Mouse (Mus musculus) right cerebral cortex, adult 2 months (tissue): ENCODE measurements at regions not wholly inside any gene's neighbourhood (a gene's known extent, or its start where the extent isn't known, plus 50 kb on each side); places are given as distances from the start of the nearest gene placed in this dataset.

Experiments used
- DNase-seq, 2 experiments: peaks; one replicate each; pipeline ENCODE4 v3.0.0; 2021 to 2022; ENCODE audit warnings: low spot score in 2 of 2

DNA sequence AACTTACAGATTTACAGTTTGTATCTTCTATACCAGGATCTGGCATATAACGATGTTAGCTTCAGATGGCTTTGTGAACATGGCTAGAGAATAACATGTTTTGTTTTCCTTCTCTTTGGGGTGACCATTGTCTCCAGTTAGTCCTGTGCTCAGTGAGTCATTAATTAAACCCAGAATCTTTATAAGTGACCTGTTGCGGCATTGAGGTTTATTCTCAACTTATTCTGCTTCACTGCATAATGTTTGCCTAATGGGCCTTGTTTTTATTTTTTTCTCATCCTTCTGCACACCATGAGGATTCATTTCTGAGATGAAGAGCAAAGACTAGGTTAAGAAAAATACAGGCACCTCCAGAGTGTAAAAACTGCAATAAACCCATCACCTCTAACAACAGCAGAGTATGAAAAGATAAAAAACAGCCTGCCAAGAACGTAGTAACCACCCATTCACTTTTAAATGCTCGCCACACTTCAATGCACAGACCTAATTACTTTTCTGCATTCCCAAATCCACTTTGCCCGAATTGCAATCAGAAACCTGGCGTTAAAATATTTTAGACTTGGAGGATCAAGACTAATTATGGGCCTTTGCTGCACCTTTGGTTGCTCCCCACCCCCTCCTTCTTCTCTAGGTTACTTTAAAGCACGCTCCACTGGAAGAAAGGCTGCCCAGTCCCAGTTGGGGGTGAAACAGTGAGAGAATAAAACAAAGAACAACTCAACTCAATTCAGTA is 381.5 kb upstream of the Nr2f1 start:
- no peak for DNase-seq

DNA sequence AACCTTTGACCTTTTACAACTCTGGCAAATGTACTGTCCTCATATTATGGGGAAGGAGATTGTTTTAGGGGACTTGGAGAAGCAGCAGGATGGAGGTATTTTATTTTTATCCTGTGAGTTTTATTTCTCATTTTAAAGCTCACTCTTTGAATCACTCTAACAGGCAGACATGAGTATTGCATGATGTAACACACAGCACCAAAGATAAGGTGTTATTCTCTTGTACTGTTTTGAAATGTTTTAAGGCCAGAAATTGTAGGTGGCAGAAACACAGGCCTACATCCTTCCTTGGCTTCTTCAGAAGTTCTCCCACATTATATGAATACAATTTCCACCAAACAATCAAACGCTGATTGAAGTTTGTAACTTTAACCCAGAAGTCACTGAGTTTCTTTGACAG is 377.9 kb upstream of the Nr2f1 start:
- no peak for DNase-seq

GRCm38 (mm10) chr13:78576300-78577296 is 377.0 kb upstream of the Nr2f1 start:
- DNase-seq, result peak in 1 of 2 experiments; percentile 32

- DNase-seq, result no peak
Observed at GRCm38 (mm10) chr13:78571093-78571492, 371.5 kb upstream of the Nr2f1 start.

GRCm38 (mm10) chr13:78524446-78524937 is 324.9 kb upstream of the Nr2f1 start:
- DNase-seq, result no peak

GRCm38 (mm10) chr13:78520771-78521170 is 321.2 kb upstream of the Nr2f1 start:
- no peak for DNase-seq

GRCm38 (mm10) chr13:78520186-78520585 is 320.6 kb upstream of the Nr2f1 start:
- DNase-seq, result no peak

- DNase-seq, result no peak
Observed at GRCm38 (mm10) chr13:78500551-78500950, 301.0 kb upstream of the Nr2f1 start.

- no peak for DNase-seq
Observed at GRCm38 (mm10) chr13:78483760-78484357, 284.3 kb upstream of the Nr2f1 start.

DNA sequence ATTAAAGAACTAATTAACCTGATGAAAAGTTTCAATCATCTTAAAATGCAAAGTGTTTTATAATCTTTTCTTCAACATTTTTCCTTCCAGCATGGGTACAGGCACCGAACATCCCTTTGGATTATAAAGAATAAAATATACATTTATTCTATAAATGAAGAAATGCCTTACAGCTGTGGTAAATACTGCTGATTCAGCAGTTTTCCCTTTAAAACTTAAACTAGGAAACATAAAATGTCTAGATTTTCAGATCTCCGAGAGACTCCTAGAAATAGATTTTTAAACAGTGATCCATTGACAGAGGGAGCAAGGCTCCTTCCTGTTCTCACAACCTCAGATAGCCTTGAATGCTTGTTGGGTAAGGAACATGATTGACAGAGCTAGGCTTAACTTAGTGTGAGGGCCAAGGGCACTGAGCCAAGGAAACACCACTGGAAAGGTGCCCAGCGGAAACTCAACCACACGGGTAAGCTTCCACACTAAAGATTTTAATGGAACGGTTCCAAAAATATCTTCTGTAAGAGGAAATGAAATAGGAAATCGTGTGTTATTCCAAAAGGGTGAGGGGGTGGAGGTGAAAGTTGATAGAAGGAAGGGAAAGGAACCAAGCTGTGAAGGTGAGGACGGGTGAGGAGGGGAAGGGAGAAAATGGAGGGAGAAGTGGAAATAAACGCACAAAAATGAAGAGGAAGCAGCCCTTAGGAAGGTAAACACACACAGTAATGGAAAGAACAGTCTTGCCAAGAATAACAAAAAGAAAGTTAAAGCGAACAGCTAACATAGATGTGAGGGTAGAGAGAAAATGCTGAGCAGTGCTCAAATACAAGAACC is 283.6 kb upstream of the Nr2f1 start:
- peak in 1 of 2 experiments; percentile 8 for DNase-seq

GRCm38 (mm10) chr13:78451333-78452070 is 251.9 kb upstream of the Nr2f1 start:
- no peak for DNase-seq

DNA sequence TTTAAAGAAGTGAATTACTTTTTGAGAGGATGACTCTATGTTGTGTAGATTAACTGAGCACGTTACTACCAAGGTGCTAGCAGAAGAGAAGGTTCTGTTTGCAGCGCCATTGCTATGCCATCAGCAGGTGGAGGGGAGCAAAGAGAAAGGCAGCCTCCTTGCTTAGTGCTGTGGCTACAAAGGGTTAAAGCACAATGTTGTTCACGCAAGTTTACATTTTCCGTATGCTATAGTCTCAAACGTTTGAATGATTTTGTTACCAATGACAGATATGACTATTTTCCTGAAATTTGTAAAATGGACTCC is 247.1 kb upstream of the Nr2f1 start:
- no peak for DNase-seq

- DNase-seq, result no peak
Observed at GRCm38 (mm10) chr13:78445891-78446725, 246.6 kb upstream of the Nr2f1 start.

GRCm38 (mm10) chr13:78444691-78445349 is 245.3 kb upstream of the Nr2f1 start:
- no peak for DNase-seq

GRCm38 (mm10) chr13:78428469-78428868 is 228.9 kb upstream of the Nr2f1 start:
- no peak for DNase-seq

DNA sequence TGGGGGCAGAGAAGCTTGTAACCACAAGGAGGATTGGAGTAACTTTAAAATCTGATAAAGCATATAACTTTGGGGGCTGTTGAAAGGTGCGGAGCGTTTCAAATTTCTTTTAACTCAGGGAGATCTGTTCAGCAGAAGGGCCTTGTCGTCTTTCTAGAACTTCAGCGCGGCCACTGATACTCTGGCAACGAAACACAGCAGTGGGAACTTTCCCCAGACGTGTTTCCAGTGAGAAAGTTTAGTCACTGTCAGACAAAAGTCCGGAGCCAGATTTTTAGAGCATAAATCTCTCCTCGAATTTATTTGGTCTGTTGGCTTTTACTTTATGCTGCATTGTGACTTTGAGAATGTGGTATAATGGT is 228.5 kb upstream of the Nr2f1 start:
- no peak for DNase-seq

DNA sequence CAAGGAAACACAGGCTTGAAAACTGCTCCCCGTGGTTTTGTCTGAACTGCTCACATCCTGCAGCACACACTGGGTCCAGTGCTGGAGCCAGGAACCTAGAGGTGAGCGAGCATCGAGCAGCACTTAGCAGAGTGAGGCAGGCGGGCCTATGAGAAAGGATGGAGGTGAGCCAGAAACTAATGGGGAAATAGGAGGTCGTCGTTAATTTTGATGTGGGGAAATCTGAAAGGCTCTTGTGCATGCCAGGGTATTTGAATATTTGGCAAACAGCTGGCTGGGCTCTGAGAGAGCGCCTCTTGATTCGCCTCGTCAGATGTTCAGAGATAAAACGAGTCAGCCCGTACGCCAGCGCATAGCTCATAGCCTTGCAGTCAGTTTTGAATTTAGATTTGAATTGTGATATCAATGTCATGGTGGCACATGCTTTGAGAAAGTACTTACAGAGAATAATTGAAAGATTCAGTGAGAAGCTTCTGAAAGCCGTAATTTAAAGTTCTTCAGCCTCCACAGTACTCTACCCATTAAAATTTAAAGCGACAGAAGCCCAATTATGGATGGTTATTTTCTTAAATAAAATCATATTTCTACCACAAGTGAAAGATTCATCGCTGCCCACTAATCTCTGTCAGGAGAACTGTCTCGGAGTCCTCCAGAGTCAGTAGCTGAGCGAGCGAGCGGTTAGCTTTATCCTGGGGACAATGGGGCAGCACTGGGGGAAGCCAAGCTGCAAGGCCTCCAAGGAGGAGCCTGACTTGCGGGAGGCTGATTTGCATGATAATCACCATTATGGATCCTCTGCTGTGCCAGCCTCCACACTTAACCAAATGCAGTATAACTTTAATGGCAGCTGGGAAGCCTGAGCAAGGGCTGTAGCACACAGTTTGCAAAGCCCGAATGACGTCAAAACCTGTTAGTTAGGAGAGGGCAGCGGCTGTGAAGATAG is 227.9 kb upstream of the Nr2f1 start:
- peak; percentile 31 to 54 for DNase-seq

- DNase-seq, result no peak
Observed at GRCm38 (mm10) chr13:78426306-78426921, 226.9 kb upstream of the Nr2f1 start.
